Mouse (Mus musculus) cerebellum, adult 18-20 months (tissue): ENCODE results near the gene Tent5d.
A peak's percentile ranks its signal among the peaks of the same experiment; 100 is the strongest.

Experiments
- DNase-seq, 2 experiments: peaks; one replicate each; pipeline ENCODE4 v3.0.0; 2021

Gene Tent5d

GRCm38 (mm10) chrX:107792290-107792689 lies at the start of gene Tent5d:
Tent5d (plus strand) TSS chrX:107792590.
- no peak for DNase-seq

- no peak for DNase-seq
These were observed 24.5 kb upstream of the Tent5d start for GRCm38 (mm10) chrX:107767896-107768295.

GRCm38 (mm10) chrX:107790136-107790535 lies 2.3 kb upstream of the Tent5d start:
- DNase-seq = no peak

GRCm38 (mm10) chrX:107790750-107791493 lies 1.5 kb upstream of the Tent5d start:
- DNase-seq = no peak

- DNase-seq = no peak
These were observed 3.4 kb downstream of the Tent5d start for GRCm38 (mm10) chrX:107795785-107796184.

- DNase-seq = no peak
These were observed 4.5 kb downstream of the Tent5d start for GRCm38 (mm10) chrX:107796919-107797318.

GRCm38 (mm10) chrX:107812120-107812519 lies 19.7 kb downstream of the Tent5d start:
- DNase-seq = no peak

GRCm38 (mm10) chrX:107815502-107816217 lies 23.3 kb downstream of the Tent5d start:
- DNase-seq = peak; percentile 56 to 59

GRCm38 (mm10) chrX:107816218-107816554 lies 23.8 kb downstream of the Tent5d start, which contains the start of gene 2610002M06Rik:
2610002M06Rik (minus strand) TSS chrX:107816334.
- DNase-seq = peak; percentile 83

- no peak for DNase-seq
These were observed 24.3 kb downstream of the Tent5d start for GRCm38 (mm10) chrX:107816726-107817125.

- DNase-seq = no peak
These were observed 65.8 kb downstream of the Tent5d start for GRCm38 (mm10) chrX:107858165-107858564.
